Mouse (Mus musculus): Measurements from ENCODE around the gene Zfp652. TPM values are rescaled to one million over a fixed set of nuclear protein-coding genes. Genes with fewer than 3 reads are reported as not detected.
"Not testable (repeated sequence)": the region's sequence is repeated elsewhere in the genome, so short reads cannot be mapped to it uniquely, and the experiment has no call there.

The Zfp652 gene
- polyA plus RNA-seq, 1 experiment from 2014 or later: 24.5 TPM

GRCm38 (mm10) chr11:95746821-95747220, 34.3 kb downstream of the Zfp652 start:
- Histone ChIP-seq H3K36me3 (peaks cover 22% of the 10 kb centered on the region), H3K4me3 (no peak overlapping the region), H3K27ac (no peak overlapping the region)

DNA sequence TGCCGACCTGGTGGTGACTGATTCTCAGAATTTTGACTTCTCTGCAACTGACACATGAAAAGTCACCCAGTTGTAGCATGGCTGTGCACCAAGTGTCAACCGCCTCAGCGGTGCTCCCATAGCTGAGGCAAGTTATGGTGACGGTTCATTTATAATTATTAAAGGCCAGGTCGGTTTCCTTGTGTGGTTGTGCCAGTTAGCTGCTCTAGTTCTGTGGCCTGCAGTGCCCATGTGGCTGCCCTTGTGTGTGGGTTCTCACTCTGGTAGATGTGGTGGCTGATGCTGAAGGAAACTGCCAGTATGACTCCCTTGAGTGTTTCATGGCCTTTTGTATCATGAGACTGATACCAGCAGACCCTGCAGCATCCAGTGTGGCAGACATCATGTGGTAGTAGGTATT, 35.9 kb downstream of the Zfp652 start:
- Histone ChIP-seq H3K4me3 (no peak overlapping the region), H3K27ac (no peak overlapping the region), H3K27me3 (no peaks in the 10 kb centered on the region), H3K9me3 (no peaks in the 10 kb centered on the region), H3K4me2 (replicated peaks) (no peak overlapping the region), H3K36me3 (peaks cover 28% of the 10 kb centered on the region), H3K4me1 (no peaks in the 10 kb centered on the region), H3K9ac (no peak overlapping the region)
- ATAC-seq (ENCODE audit: insufficient number of reproducible peaks, insufficient read depth, low FRiP score, low TSS enrichment): no peak
- WGBS: 85% methylated on average over 5 of the region's 5 CpGs

More at GRCm38 (mm10) chr11:95746821-95747220, 34.3 kb downstream of the Zfp652 start:
- H3K4me1 ChIP-seq: no peaks in the 10 kb centered on the region
- no peaks in the 10 kb centered on the region for H3K27me3 ChIP-seq
- WGBS: 83% methylated on average over 4 of the region's 4 CpGs
- H3K9ac ChIP-seq: no peak overlapping the region
- H3K4me2 ChIP-seq (replicated peaks): no peak overlapping the region
- H3K9me3 ChIP-seq: no peaks in the 10 kb centered on the region
- no peak for ATAC-seq (ENCODE audit: insufficient number of reproducible peaks, insufficient read depth, low FRiP score, low TSS enrichment)

DNA sequence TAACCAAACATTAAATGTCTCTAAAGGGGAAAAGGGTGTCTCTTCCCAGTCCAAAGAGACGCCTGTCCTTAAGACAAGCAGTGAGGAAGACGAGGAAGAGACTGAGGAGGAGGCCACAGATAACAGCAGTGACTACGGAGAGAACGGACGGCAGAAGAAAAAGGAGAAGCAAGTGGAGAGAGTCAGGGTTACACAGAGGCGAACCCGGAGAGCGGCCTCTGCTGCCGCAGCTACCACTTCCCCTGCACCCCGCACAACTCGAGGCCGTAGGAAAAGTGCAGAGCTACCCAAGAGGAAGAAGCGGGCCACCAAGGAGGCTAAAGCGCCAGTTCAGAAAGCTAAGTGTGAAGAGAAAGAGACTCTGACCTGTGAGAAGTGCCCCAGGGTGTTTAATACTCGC, 37.1 kb downstream of the Zfp652 start:
- Histone ChIP-seq H3K36me3 (peaks cover 34% of the 10 kb centered on the region), H3K4me2 (replicated peaks) (no peak overlapping the region)
- 83% methylated on average over 15 of the region's 15 CpGs for WGBS

GRCm38 (mm10) chr11:95750995-95751394, 38.5 kb downstream of the Zfp652 start:
- 0% methylated on average over 1 of the region's 1 CpGs for WGBS
- no peak overlapping the region for H3K4me3 ChIP-seq
- no peaks in the 10 kb centered on the region for H3K4me1 ChIP-seq
- no peak for ATAC-seq (ENCODE audit: insufficient number of reproducible peaks, insufficient read depth, low FRiP score, low TSS enrichment)
- H3K9me3 ChIP-seq: no peaks in the 10 kb centered on the region
- no peaks in the 10 kb centered on the region for H3K27me3 ChIP-seq
- peaks cover 47% of the 10 kb centered on the region for H3K36me3 ChIP-seq
- H3K4me2 ChIP-seq (replicated peaks): no peak overlapping the region
- H3K9ac ChIP-seq: no peak overlapping the region
- H3K27ac ChIP-seq: no peak overlapping the region

More for the DNA sequence above, 37.1 kb downstream of the Zfp652 start:
- no peak for ATAC-seq (ENCODE audit: insufficient number of reproducible peaks, insufficient read depth, low FRiP score, low TSS enrichment)
- H3K4me3 ChIP-seq: no peak overlapping the region
- H3K27ac ChIP-seq: no peak overlapping the region
- no peak overlapping the region for H3K9ac ChIP-seq
- H3K4me1 ChIP-seq: no peaks in the 10 kb centered on the region
- no peaks in the 10 kb centered on the region for H3K27me3 ChIP-seq
- H3K9me3 ChIP-seq: no peaks in the 10 kb centered on the region

GRCm38 (mm10) chr11:95755137-95755536, 42.7 kb downstream of the Zfp652 start:
- H3K27me3 ChIP-seq; H3K4me2 ChIP-seq (replicated peaks); H3K4me3 ChIP-seq; H3K9me3 ChIP-seq; ATAC-seq (ENCODE audit: insufficient number of reproducible peaks, insufficient read depth, low FRiP score, low TSS enrichment); H3K27ac ChIP-seq; H3K9ac ChIP-seq; H3K4me1 ChIP-seq: not testable (repeated sequence)
- WGBS: 97% methylated on average over 4 of the region's 4 CpGs
- H3K36me3 ChIP-seq: peaks cover 50% of the 10 kb centered on the region

- ATAC-seq (ENCODE audit: insufficient number of reproducible peaks, insufficient read depth, low FRiP score, low TSS enrichment): no peak
- peaks cover 45% of the 10 kb centered on the region for H3K36me3 ChIP-seq
- 84% methylated on average over 5 of the region's 5 CpGs for WGBS
These were observed 48.0 kb downstream of the Zfp652 start for GRCm38 (mm10) chr11:95760521-95760920.

DNA sequence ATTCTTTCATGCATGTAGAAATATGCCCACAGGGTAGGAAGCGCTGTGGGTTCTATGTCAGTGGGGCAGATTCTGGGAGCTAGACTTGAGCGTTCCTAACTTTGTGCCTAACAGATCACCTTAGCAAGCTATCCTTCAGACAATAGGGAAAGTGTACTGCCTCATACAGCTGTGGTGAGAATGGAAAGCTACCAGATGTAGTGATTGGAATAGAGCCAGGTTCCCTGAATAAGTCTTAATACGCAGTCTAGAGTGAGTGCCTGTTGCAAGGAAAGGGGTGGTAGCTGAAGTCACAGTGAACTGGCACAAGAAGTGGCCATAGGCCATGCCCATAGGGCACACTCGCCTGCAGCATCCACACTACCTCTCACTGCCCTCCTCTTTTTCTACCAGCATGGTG, 50.5 kb downstream of the Zfp652 start:
- Histone ChIP-seq H3K9ac (no peak overlapping the region), H3K4me3 (no peak overlapping the region), H3K4me1 (no peaks in the 10 kb centered on the region), H3K27ac (no peak overlapping the region), H3K36me3 (peaks cover 36% of the 10 kb centered on the region), H3K9me3 (no peaks in the 10 kb centered on the region), H3K4me2 (replicated peaks) (no peak overlapping the region), H3K27me3 (no peaks in the 10 kb centered on the region)
- 80% methylated on average over 4 of the region's 4 CpGs for WGBS
- no peak for ATAC-seq (ENCODE audit: insufficient number of reproducible peaks, insufficient read depth, low FRiP score, low TSS enrichment)

More at GRCm38 (mm10) chr11:95760521-95760920, 48.0 kb downstream of the Zfp652 start:
- H3K4me2 ChIP-seq (replicated peaks): no peak overlapping the region
- H3K9me3 ChIP-seq: no peaks in the 10 kb centered on the region
- H3K9ac ChIP-seq: no peak overlapping the region
- no peaks in the 10 kb centered on the region for H3K4me1 ChIP-seq
- no peak overlapping the region for H3K4me3 ChIP-seq
- H3K27me3 ChIP-seq: no peaks in the 10 kb centered on the region
- no peak overlapping the region for H3K27ac ChIP-seq

DNA sequence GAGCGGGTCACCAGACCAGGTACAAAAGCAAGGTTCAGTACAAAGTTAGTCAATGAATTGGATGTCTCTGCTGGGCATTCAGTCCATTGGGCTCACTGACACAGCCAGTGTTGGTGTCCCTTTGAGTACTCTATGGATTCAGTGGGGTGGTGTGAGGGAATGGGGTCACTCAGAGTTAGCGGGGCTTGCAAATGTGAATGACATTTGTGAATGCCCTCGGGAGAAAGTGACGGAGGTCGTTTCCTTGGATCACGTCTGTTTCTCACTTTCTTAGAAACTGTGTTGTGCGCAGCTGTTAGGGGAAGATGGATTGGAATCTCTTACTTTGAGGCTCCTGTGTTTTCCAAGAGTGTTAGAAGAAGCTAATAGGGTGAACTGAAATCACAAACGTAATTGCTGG, 52.3 kb downstream of the Zfp652 start:
- Histone ChIP-seq H3K27ac (no peak overlapping the region), H3K36me3 (peaks cover 43% of the 10 kb centered on the region)

DNA sequence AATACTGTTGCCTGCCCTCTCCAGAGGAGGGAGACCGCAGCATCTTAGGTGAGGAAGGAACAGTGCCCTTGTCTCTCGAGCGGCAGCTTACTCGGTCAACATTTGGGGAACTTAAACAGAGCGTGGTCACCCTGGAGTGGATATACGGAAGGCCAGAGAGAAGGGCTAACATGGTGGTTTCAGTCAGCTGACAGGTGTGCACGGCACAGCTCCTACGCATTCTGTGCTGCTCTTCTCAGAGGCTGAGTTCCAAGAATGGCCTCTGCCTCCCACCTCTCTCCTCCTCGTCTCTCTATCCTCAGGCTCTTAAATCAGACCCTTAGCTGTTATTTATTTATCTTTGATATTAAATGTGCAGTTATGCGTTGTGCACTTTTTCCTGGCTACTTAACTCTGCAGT, 52.9 kb downstream of the Zfp652 start:
- H3K27me3 ChIP-seq: no peaks in the 10 kb centered on the region
- H3K36me3 ChIP-seq: peaks cover 44% of the 10 kb centered on the region
- H3K9me3 ChIP-seq: no peaks in the 10 kb centered on the region
- no peak overlapping the region for H3K27ac ChIP-seq
- H3K9ac ChIP-seq: no peak overlapping the region
- WGBS: 86% methylated on average over 10 of the region's 10 CpGs
- H3K4me1 ChIP-seq: no peaks in the 10 kb centered on the region
- H3K4me3 ChIP-seq: no peak overlapping the region
- no peak for ATAC-seq (ENCODE audit: insufficient number of reproducible peaks, insufficient read depth, low FRiP score, low TSS enrichment)
- no peak overlapping the region for H3K4me2 ChIP-seq (replicated peaks)

More for the DNA sequence above, 52.3 kb downstream of the Zfp652 start:
- WGBS: 67% methylated on average over 8 of the region's 8 CpGs
- Histone ChIP-seq H3K27me3 (no peaks in the 10 kb centered on the region), H3K9ac (no peak overlapping the region), H3K4me1 (no peaks in the 10 kb centered on the region), H3K9me3 (no peaks in the 10 kb centered on the region), H3K4me3 (no peak overlapping the region), H3K4me2 (replicated peaks) (no peak overlapping the region)
- no peak for ATAC-seq (ENCODE audit: insufficient number of reproducible peaks, insufficient read depth, low FRiP score, low TSS enrichment)

- Histone ChIP-seq H3K27me3 (no peaks in the 10 kb centered on the region), H3K4me3 (no peak overlapping the region), H3K27ac (no peak overlapping the region), H3K4me2 (replicated peaks) (no peak overlapping the region), H3K36me3 (peaks cover 38% of the 10 kb centered on the region), H3K9ac (no peak overlapping the region), H3K4me1 (0 out of 2 replicates have a peak, but pooled peaks cover 5% of the 10 kb centered on the region), H3K9me3 (no peaks in the 10 kb centered on the region)
- ATAC-seq (ENCODE audit: insufficient number of reproducible peaks, insufficient read depth, low FRiP score, low TSS enrichment): no peak
- WGBS: 87% methylated on average over 6 of the region's 6 CpGs
These were observed 55.8 kb downstream of the Zfp652 start for GRCm38 (mm10) chr11:95768244-95768643.

GRCm38 (mm10) chr11:95769208-95769607, 56.7 kb downstream of the Zfp652 start:
- Histone ChIP-seq H3K9me3 (no peaks in the 10 kb centered on the region), H3K4me3 (no peak overlapping the region), H3K27me3 (no peaks in the 10 kb centered on the region), H3K36me3 (peaks cover 28% of the 10 kb centered on the region), H3K4me1 (0 out of 2 replicates have a peak, but pooled peaks cover 5% of the 10 kb centered on the region), H3K9ac (no peak overlapping the region), H3K4me2 (replicated peaks) (no peak overlapping the region), H3K27ac (no peak overlapping the region)
- ATAC-seq (ENCODE audit: insufficient number of reproducible peaks, insufficient read depth, low FRiP score, low TSS enrichment): no peak
- 87% methylated on average over 10 of the region's 10 CpGs for WGBS

DNA sequence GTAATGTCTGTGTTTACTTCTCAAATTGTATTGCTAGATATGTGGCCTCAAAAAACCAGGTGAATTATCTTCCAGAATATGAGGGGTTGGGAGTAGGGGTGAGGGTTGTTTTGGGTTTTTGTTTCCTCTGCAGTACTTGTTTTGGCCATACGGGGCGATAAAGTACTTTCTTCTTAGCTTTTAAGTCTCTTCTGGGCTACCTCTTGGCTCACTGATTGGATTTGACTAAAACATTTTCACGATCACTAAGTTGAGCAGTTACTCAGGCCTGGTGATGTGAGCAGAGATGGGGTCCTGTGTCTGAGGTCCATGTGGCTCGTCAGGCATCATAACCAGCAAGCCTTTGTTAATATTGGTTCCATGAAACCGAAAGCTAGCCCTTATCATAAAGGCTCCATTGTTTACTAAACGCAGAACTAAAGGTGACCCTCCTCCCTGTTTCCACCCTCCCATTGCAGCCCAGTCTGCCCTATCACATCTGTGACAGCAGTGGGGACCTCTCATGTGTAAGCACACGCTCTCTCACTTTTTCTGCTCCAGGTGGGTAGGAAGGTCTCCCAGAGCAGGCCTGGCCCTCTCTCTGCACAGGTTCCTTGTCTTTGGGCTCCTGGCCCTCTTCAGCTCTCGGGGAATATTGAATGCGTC, 58.4 kb downstream of the Zfp652 start:
- H3K9ac ChIP-seq: no peak overlapping the region
- H3K4me2 ChIP-seq (replicated peaks): no peak overlapping the region
- H3K27ac ChIP-seq: peak overlapping the region; percentile 41
- no peak overlapping the region for H3K4me3 ChIP-seq
- peaks cover 28% of the 10 kb centered on the region for H3K36me3 ChIP-seq
- no peaks in the 10 kb centered on the region for H3K27me3 ChIP-seq
- WGBS: 49% methylated on average over 9 of the region's 9 CpGs
- ATAC-seq (ENCODE audit: insufficient number of reproducible peaks, insufficient read depth, low FRiP score, low TSS enrichment): no peak
- H3K4me1 ChIP-seq: 0 out of 2 replicates have a peak, but pooled peaks cover 5% of the 10 kb centered on the region
- no peaks in the 10 kb centered on the region for H3K9me3 ChIP-seq
